Mouse (Mus musculus) cerebellum, adult 2 months (tissue): ENCODE measurements at regions not wholly inside any gene's neighbourhood (a gene's known extent, or its start where the extent isn't known, plus 50 kb on each side); places are given as distances from the start of the nearest gene placed in this dataset.

Experiments
- CTCF ChIP-seq: fragments of 200-500 bp; IDR thresholded peaks from 2 replicates; pipeline ENCODE4 v1.5.1; 2011; ENCODE audit warnings: low read depth, mild to moderate bottlenecking, control low read depth, low read length, moderate library complexity, borderline replicate concordance; ENCODE audit not compliant: insufficient read depth
- POLR2A ChIP-seq: fragments of 200-500 bp; IDR thresholded peaks from 2 replicates; pipeline ENCODE4 v1.6.1; 2011; ENCODE audit warnings: low read length, control low read depth, borderline replicate concordance; ENCODE audit not compliant: insufficient read depth

- TF ChIP-seq POLR2A (no peak), CTCF (no peak)
Observed at GRCm38 (mm10) chr14:18416839-18417238, 85.2 kb upstream of the Ube2e1 start.
